Mouse (Mus musculus) limb, embryonic 13.5 days (tissue): ENCODE results near the gene Pkd2. TPM values are rescaled to one million over a fixed set of nuclear protein-coding genes. Genes with fewer than 3 reads are reported as not detected.

Source experiments
- ATAC-seq: fragments of 200-750 bp; cut with Nextera tagmentation; 2 replicates; pipeline ENCODE4 v1.8.0; 2017; ENCODE audit warnings: low read depth, moderate number of reproducible peaks, moderate TSS enrichment; ENCODE audit not compliant: low FRiP score
- H3K27ac ChIP-seq: fragments of 300-500 bp; sonication (generic); 2 replicates; pipeline ENCODE4 v1.5.1; 2015; ENCODE audit warnings: inconsistent platforms, mild to moderate bottlenecking, moderate library complexity
- H3K27me3 ChIP-seq: fragments of 300-500 bp; sonication (generic); 2 replicates; pipeline ENCODE4 v1.6.1; 2015; ENCODE audit warnings: mild to moderate bottlenecking, inconsistent platforms
- H3K36me3 ChIP-seq: fragments of 300-500 bp; sonication (generic); 2 replicates; pipeline ENCODE4 v1.6.1; 2015; ENCODE audit warnings: inconsistent platforms, mild to moderate bottlenecking, moderate library complexity
- H3K4me1 ChIP-seq: fragments of 300-500 bp; sonication (generic); 2 replicates; pipeline ENCODE4 v1.6.1; 2015; ENCODE audit warnings: inconsistent platforms
- H3K4me2 ChIP-seq: fragments of 300-500 bp; sonication (generic); replicated peaks from 2 replicates; pipeline ENCODE4 v1.6.1; 2015; ENCODE audit warnings: inconsistent platforms, mild to moderate bottlenecking, moderate library complexity
- H3K4me3 ChIP-seq: fragments of 300-500 bp; sonication (generic); 2 replicates; pipeline ENCODE4 v1.5.1; 2015; ENCODE audit warnings: moderate library complexity, mild to moderate bottlenecking, inconsistent platforms
- H3K9ac ChIP-seq: fragments of 300-500 bp; sonication (generic); 2 replicates; pipeline ENCODE4 v1.6.1; 2015; ENCODE audit warnings: mild to moderate bottlenecking, inconsistent platforms
- H3K9me3 ChIP-seq: fragments of 300-500 bp; sonication (generic); 2 replicates; pipeline ENCODE4 v1.6.1; 2016; ENCODE audit warnings: inconsistent platforms
- WGBS: fragments of 180-500 bp; shearing (Covaris S2); methylation state at CpG from one replicate; pipeline ENCODE4 v1.1.7; 2015; 5-methylcytosine and 5-hydroxymethylcytosine counted together
- polyA plus RNA-seq: library from polyadenylated mRNA; unstranded; fragments of >200 nt; fragmentation: Nextera tagmentation; extraction: Ambion mirVana; gene quantifications from 2 replicates; pipeline ENCODE4 v1.2.1, GENCODE M21; 2015

Gene Pkd2
- polyA plus RNA-seq = 22.6 and 22.7 TPM in 2 replicates

DNA sequence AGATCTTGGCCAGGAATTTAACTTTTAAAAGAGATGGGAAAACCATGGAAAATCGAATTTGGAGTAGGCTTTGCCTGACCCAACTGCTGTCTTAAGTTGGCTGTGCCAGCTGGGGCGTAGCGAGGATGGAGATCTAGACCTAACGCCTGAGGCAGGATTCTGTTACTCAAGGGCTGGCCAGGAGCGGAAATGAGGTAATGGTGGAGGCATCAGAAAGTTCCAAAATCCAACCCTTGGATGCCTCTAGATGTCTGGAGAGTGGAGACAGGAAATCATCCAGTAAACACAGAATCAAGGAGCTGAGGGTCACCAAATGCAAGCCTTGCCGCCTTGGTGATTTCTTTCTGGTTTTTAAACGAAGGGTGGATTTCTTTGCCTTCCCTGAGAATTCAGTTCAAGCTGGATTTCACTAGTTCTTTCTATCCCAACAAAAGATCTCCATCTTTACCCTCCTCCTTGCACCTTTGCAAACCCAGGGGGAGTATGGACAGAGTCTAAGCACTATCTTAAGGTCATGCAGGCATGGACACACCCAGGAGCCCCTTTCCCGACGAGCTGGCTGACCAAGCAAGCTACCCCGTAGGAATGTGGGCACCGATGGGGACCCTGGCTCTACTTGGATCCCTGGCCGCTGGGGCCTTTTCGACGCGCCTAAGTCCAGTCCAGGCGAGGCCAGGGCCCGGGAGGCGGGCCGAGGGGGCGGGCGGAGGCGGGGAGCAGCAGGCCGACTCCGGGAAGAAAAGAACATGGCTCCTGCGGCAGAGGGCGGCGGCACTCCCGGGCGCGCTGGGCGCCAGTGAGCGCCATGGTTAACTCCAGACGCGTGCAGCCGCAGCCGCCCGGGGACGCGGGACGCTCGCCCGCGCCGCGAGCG lies at the start of gene Pkd2:
TSS of gene Pkd2 (plus strand) at position 619 of the 874 bp plus-strand sequence.
- Histone ChIP-seq H3K36me3 (peaks cover 27% of the 10 kb centered on the region), H3K9me3 (peaks cover 8% of the 10 kb centered on the region), H3K4me1 (peaks cover 26% of the 10 kb centered on the region), H3K27me3 (no peaks in the 10 kb centered on the region), H3K27ac (peak within 1 kb of the TSS; percentile 97), H3K4me2 (peak within 1 kb of the TSS; percentile 72), H3K4me3 (peak within 1 kb of the TSS; percentile 89), H3K9ac (peak within 1 kb of the TSS; percentile 98)
- 10% methylated on average over 45 of the region's 46 CpGs for WGBS
- ATAC-seq = peak; percentile 88

DNA sequence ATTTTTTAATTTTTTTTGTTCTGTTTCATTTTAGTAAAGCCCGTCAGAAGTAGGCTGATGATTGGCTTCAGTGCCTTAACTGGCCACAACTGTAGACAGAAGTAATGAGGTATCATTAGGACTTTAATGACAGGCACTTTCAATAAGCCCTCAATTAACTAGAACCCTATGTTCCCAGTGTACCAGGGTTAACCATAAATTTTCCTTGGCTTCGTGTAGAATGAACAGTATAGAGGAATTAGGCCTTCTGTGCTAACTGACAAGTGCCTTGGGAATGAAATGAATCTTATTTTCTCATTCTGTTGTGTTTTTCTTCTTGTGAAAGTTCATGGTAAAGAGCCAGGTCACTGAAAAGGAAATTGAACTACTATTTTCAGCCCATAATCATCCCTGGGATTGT lies 43.3 kb upstream of the Pkd2 start:
- H3K4me1 ChIP-seq = peaks cover 5% of the 10 kb centered on the region; the same call in 1 of the 2 replicates
- peak; percentile 54; the same call in 1 of the 2 replicates for ATAC-seq
- 13% methylated on average over 2 of the region's 2 CpGs for WGBS
- no peak overlapping the region for H3K27ac ChIP-seq
- no peak overlapping the region for H3K4me2 ChIP-seq
- no peak overlapping the region for H3K9ac ChIP-seq
- H3K4me3 ChIP-seq = no peak overlapping the region
- no peaks in the 10 kb centered on the region for H3K9me3 ChIP-seq
- H3K36me3 ChIP-seq = no peaks in the 10 kb centered on the region
- 0 out of 2 replicates have a peak, but pooled peaks cover 5% of the 10 kb centered on the region for H3K27me3 ChIP-seq

GRCm38 (mm10) chr5:104417028-104417427 lies 42.2 kb upstream of the Pkd2 start:
- WGBS = 55% methylated on average over 3 of the region's 3 CpGs

GRCm38 (mm10) chr5:104417721-104418120 lies 41.5 kb upstream of the Pkd2 start:
- WGBS = 91% methylated on average over 1 of the region's 1 CpGs
- no peak overlapping the region for H3K27ac ChIP-seq
- no peak overlapping the region for H3K9ac ChIP-seq
- no peaks in the 10 kb centered on the region for H3K9me3 ChIP-seq
- H3K4me1 ChIP-seq = peaks cover 5% of the 10 kb centered on the region; the same call in 1 of the 2 replicates
- no peaks in the 10 kb centered on the region for H3K36me3 ChIP-seq
- H3K27me3 ChIP-seq = 0 out of 2 replicates have a peak, but pooled peaks cover 3% of the 10 kb centered on the region
- no peak for ATAC-seq
- H3K4me3 ChIP-seq = no peak overlapping the region
- H3K4me2 ChIP-seq = no peak overlapping the region

More at GRCm38 (mm10) chr5:104417028-104417427, 42.2 kb upstream of the Pkd2 start:
- ATAC-seq = no peak
- H3K4me2 ChIP-seq = no peak overlapping the region
- H3K9me3 ChIP-seq = no peaks in the 10 kb centered on the region
- no peak overlapping the region for H3K27ac ChIP-seq
- 0 out of 2 replicates have a peak, but pooled peaks cover 5% of the 10 kb centered on the region for H3K27me3 ChIP-seq
- peaks cover 5% of the 10 kb centered on the region; the same call in 1 of the 2 replicates for H3K4me1 ChIP-seq
- no peak overlapping the region for H3K9ac ChIP-seq
- no peak overlapping the region for H3K4me3 ChIP-seq
- no peaks in the 10 kb centered on the region for H3K36me3 ChIP-seq

DNA sequence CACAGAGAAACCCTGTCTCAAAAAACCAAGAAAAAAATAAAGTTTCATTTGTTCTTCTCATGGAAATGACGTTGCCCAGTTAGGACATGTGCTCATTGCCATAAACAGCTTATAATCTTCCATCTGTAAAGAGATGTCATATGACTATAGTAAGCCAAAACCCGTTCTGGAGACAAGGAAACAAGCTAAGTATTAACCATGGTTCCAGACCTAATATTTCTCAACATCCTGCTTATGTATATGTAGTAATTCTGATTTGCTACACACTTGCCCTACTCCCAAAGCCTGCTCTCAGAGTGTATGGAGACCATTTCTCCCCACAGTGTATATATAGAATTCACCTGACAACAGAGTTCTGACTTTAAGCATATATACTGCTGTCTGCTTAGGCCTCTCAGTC lies 37.2 kb upstream of the Pkd2 start:
- H3K9me3 ChIP-seq = no peaks in the 10 kb centered on the region
- no peak overlapping the region for H3K4me2 ChIP-seq
- no peak for ATAC-seq
- no peaks in the 10 kb centered on the region for H3K4me1 ChIP-seq
- no peak overlapping the region for H3K9ac ChIP-seq
- no peaks in the 10 kb centered on the region for H3K27me3 ChIP-seq
- no peak overlapping the region for H3K27ac ChIP-seq
- H3K4me3 ChIP-seq = no peak overlapping the region
- 73% methylated on average over 2 of the region's 2 CpGs for WGBS
- H3K36me3 ChIP-seq = no peaks in the 10 kb centered on the region

DNA sequence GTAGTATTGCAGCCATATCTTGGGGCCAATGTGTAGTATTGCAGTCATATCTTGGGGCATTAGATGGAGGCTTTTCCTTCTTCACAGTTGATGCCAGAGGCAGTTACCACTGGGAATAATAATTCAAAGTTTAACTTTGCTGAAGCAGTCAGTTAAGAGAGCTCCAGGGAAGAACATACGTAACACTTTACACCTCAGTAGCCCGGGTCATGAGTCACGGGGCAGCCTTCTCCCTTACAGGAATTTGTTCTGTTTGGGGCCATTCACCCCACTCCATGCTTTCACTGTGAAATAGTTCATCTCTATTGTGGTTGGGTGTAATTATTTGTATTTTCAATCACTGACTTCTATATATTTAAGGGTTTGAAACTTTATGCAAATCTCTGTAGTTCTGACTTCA lies 35.4 kb upstream of the Pkd2 start:
- H3K9me3 ChIP-seq = no peaks in the 10 kb centered on the region
- H3K4me2 ChIP-seq = no peak overlapping the region
- no peak overlapping the region for H3K4me3 ChIP-seq
- WGBS = 79% methylated on average over 3 of the region's 3 CpGs
- no peaks in the 10 kb centered on the region for H3K36me3 ChIP-seq
- no peak overlapping the region for H3K27ac ChIP-seq
- H3K4me1 ChIP-seq = no peaks in the 10 kb centered on the region
- no peaks in the 10 kb centered on the region for H3K27me3 ChIP-seq
- ATAC-seq = no peak
- no peak overlapping the region for H3K9ac ChIP-seq

GRCm38 (mm10) chr5:104425949-104426348 lies 33.3 kb upstream of the Pkd2 start:
- Histone ChIP-seq H3K4me3 (no peak overlapping the region), H3K4me1 (no peaks in the 10 kb centered on the region), H3K9me3 (no peaks in the 10 kb centered on the region), H3K9ac (no peak overlapping the region), H3K27ac (no peak overlapping the region), H3K4me2 (no peak overlapping the region), H3K27me3 (no peaks in the 10 kb centered on the region), H3K36me3 (no peaks in the 10 kb centered on the region)
- 67% methylated on average over 8 of the region's 8 CpGs for WGBS
- ATAC-seq = no peak

DNA sequence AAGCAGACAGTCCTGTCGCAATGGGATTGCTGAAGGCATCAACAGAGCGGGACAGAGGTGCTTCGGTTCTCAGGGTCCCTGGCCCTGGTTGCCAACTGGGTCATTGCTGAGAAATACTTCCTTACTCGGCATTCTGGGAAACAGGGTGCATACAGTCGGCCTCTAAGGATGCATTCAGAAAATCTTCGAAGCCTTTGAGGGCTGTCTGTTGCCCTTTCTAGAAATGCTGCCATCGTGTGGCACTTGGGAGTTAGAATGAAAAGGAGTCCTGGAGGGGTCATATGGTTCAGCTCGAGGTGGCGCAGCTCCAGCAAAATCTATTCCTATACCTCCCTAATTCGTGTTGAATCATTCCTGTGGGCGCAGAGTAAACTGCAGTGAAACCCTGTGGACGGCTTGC lies 26.4 kb upstream of the Pkd2 start:
- H3K4me1 ChIP-seq = 0 out of 2 replicates have a peak, but pooled peaks cover 2% of the 10 kb centered on the region
- ATAC-seq = no peak
- no peaks in the 10 kb centered on the region for H3K36me3 ChIP-seq
- H3K9me3 ChIP-seq = no peaks in the 10 kb centered on the region
- no peak overlapping the region for H3K9ac ChIP-seq
- H3K4me3 ChIP-seq = no peak overlapping the region
- WGBS = 38% methylated on average over 12 of the region's 12 CpGs
- no peaks in the 10 kb centered on the region for H3K27me3 ChIP-seq
- H3K27ac ChIP-seq = no peak overlapping the region
- no peak overlapping the region for H3K4me2 ChIP-seq

DNA sequence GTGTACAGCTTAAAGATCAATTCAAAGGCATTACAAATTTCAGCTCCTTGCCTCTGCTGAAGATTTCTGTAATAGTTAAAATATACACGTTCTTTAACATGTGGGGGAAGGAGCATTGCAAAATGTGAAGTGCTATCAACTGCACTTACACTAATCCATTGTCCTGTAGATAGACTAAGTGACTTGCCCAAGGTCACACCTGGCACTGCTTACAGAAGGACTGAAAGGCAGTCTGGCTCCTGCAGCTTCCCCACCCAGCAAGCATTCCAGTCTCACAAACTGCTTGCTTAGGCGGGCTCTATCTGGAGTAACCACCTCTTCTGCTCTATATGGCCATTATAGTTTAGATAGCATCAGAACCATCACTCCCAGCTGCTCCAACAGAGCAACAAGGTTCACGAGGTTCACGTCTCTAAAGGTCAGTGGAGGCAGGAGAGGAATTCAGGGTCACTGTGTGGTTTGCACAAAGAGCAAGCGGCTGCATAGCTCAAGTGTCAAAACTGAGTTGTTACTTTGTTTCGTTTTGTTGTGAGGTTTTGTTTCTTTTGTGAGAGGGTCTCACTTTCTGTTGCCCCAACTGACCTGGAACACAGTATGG lies 25.2 kb upstream of the Pkd2 start:
- H3K4me2 ChIP-seq = no peak overlapping the region
- 64% methylated on average over 6 of the region's 6 CpGs for WGBS
- no peak overlapping the region for H3K27ac ChIP-seq
- H3K36me3 ChIP-seq = no peaks in the 10 kb centered on the region
- H3K9me3 ChIP-seq = no peaks in the 10 kb centered on the region
- H3K4me1 ChIP-seq = 0 out of 2 replicates have a peak, but pooled peaks cover 2% of the 10 kb centered on the region
- no peak overlapping the region for H3K9ac ChIP-seq
- ATAC-seq = no peak
- H3K27me3 ChIP-seq = no peaks in the 10 kb centered on the region
- no peak overlapping the region for H3K4me3 ChIP-seq

GRCm38 (mm10) chr5:104434835-104435301 lies 24.4 kb upstream of the Pkd2 start, which contains the start of gene Spp1:
Gene Spp1, plus strand, starts transcription at chr5:104435118.
- no peak within 1 kb of the TSS for H3K4me3 ChIP-seq
- no peak for ATAC-seq
- 60% methylated on average over 7 of the region's 7 CpGs for WGBS

GRCm38 (mm10) chr5:104436406-104437076 lies 22.7 kb upstream of the Pkd2 start:
- no peak for ATAC-seq
- Histone ChIP-seq H3K4me2 (no peak overlapping the region), H3K4me1 (0 out of 2 replicates have a peak, but pooled peaks cover 2% of the 10 kb centered on the region), H3K9me3 (no peaks in the 10 kb centered on the region), H3K27me3 (no peaks in the 10 kb centered on the region), H3K4me3 (no peak overlapping the region), H3K27ac (no peak overlapping the region), H3K36me3 (no peaks in the 10 kb centered on the region), H3K9ac (no peak overlapping the region)
- WGBS = 81% methylated on average over 7 of the region's 7 CpGs

More at GRCm38 (mm10) chr5:104434835-104435301, 24.4 kb upstream of the Pkd2 start, which contains the start of gene Spp1:
- Histone ChIP-seq H3K9ac (no peak within 1 kb of the TSS), H3K4me1 (0 out of 2 replicates have a peak, but pooled peaks cover 2% of the 10 kb centered on the region), H3K27ac (no peak within 1 kb of the TSS), H3K9me3 (no peaks in the 10 kb centered on the region), H3K27me3 (no peaks in the 10 kb centered on the region), H3K36me3 (no peaks in the 10 kb centered on the region), H3K4me2 (no peak within 1 kb of the TSS)
